Mouse (Mus musculus) frontal cortex, postnatal 10 days (tissue): ENCODE results near the gene Wnt4.

Experiments used
- DNase-seq, 2 experiments: peaks; one replicate each; pipeline ENCODE4 v3.0.0; 2022; ENCODE audit warnings: low spot score in 2 of 2, mixed read lengths in 1 of 2

Gene Wnt4

GRCm38 (mm10) chr4:137279346-137279745 lies 2.1 kb downstream of the Wnt4 start:
- DNase-seq: no peak

GRCm38 (mm10) chr4:137281273-137281672 lies 4.0 kb downstream of the Wnt4 start:
- no peak for DNase-seq

DNA sequence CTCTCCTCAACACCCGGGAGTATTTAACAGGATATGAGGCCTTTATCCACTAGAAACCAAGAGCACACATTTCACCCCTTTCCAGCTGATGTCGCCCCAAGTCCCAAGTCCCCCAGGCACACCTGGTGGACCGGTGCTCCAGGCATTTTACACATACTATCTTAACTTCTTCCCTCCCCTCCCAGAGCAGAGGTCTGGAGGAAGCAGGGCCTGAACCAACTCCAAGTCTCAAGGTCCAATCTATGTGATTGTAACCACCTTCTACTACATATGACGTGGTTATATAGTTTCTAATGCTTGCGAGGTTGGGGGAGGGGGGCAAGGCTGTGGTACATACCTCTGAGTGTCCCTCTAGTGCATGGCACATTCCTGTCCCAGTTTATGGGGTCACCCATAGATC lies 4.8 kb downstream of the Wnt4 start:
- DNase-seq: no peak

DNA sequence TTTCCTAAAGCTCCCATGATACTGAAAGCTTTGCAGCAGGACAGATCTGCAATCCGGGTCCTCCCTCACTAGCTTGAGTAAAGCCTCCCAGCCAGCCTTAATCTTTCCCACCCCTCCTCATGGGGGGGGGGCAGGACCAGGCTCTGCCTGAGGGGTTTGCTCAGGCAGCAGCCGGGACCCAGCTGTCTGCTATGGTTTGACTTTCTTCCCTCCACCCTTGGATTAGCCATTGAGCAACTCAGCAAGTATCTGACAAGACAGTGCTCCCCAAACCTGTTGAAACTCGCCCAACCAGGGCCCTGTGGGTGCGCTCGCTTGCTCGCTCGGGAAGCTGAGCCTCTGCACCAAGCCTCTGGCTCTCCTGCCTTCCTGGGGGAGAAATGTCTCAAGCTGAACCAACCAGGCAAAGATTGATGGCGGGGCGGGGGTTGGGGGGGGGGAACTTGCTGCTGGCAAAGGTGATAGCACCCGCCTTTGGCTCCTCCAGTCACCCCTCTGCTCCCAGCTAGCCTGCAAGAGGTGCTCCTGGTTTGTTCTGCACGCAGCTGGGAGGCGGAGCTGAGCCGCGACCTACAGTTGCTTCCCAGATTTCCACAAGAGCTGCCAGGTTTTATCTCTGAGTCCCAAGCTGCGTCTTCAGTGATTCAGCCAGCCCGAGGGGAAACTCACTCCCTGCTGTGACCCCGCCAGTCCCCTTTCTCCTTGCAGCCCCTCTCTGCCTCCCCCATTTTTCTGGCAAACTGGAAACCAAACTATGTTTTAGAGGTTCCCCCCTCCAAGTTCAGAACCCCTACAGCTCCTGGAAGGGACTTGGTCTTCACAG lies 5.5 kb downstream of the Wnt4 start:
- no peak for DNase-seq

DNA sequence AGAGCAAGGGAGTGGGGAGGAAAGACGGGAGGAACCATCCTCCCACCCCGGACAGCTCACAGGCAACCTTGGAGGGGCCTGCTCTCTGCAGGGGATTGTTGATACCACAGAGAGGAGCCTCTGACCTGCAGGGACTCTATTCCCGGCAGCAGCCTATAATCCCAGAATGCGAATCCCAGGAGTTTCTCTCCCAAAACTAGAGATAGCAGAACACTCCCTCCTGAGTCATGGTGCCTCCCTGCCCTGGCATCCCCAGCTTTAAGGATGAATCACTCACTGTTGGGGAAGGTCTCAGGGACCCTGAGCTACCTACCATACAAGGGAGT lies 6.1 kb downstream of the Wnt4 start:
- no peak for DNase-seq

DNA sequence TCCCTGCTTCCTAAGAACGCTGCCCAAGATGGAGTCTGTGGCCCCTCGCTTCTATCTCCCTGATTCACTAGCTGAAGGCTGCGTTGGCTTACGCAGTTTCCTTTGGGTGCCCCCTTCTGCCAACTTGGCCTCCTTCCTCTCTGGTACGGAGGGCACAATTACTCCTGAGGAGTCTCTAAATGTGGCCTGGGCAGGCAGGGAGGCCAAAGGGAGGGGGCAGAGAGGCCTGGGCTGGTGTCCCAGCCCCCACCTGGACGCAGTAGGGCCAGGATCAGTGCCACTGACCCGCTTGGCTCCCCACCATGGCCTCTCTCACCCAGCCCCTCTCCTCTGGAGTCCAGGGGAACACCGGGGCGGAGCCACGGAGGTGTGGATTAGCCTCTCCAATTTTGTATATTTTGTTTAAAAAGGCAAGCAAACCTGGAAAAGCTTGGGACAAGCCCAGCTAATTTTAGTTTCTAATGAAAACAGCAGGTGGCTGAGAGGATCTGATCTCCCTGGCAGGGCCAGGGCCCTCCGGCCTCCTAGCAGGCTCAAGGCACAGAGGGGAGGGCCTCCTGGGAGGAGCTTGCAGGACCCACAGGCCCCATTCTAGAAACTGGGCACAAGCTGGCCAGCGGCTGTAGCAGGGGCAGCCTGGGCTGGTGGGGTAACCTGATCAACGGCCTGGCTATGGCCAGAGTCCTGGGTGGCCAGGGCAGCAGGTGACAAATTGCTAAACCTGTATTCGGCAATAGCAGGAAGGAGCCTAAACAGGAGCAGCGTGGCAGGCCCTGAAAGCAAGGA lies 8.8 kb downstream of the Wnt4 start:
- DNase-seq: no peak

DNA sequence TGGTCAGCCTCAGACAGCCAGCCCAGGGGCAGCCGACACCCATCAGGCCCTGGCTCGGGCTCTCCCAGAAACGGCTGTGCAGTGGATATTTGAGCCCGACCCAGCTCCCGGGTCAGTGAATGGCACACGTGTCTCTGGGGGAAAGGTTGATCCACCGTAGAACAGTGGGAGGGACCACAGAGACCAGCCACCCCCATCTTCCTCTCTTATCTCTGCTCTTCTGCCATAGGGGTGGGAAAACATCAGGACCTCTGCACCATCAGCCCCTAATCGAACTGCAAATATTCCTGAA lies 9.3 kb downstream of the Wnt4 start:
- DNase-seq: no peak

GRCm38 (mm10) chr4:137287206-137287605 lies 9.9 kb downstream of the Wnt4 start:
- DNase-seq: no peak

- no peak for DNase-seq
Observed at GRCm38 (mm10) chr4:137287818-137288217, 10.5 kb downstream of the Wnt4 start.

GRCm38 (mm10) chr4:137289701-137290100 lies 12.4 kb downstream of the Wnt4 start:
- DNase-seq: no peak

- DNase-seq: no peak
Observed at GRCm38 (mm10) chr4:137290250-137290649, 13.0 kb downstream of the Wnt4 start.

GRCm38 (mm10) chr4:137292625-137293024 lies 15.3 kb downstream of the Wnt4 start:
- DNase-seq: no peak

GRCm38 (mm10) chr4:137294032-137294431 lies 16.7 kb downstream of the Wnt4 start:
- no peak for DNase-seq

- no peak for DNase-seq
Observed at GRCm38 (mm10) chr4:137294474-137294873, 17.2 kb downstream of the Wnt4 start.

GRCm38 (mm10) chr4:137294951-137295350 lies 17.7 kb downstream of the Wnt4 start:
- no peak for DNase-seq

DNA sequence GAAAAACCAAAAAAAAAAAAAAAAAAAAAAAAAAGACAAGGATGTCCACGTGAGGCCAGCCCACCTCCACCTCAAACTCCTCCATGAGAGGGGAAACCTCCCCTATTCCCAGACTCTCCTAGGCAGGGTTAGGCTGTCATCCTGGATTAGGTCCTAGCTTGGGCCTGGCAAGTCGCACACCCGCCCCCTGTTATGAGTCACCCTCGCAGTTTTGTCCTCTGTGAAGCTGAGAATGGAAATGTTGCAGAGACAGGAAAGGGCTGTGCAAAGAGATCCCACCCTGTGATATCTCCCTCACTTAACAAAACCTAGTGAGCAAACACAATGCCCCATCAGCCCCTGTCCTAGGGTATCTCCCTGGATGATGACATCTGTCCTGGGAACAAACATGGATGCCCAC lies 20.3 kb downstream of the Wnt4 start:
- DNase-seq: no peak

DNA sequence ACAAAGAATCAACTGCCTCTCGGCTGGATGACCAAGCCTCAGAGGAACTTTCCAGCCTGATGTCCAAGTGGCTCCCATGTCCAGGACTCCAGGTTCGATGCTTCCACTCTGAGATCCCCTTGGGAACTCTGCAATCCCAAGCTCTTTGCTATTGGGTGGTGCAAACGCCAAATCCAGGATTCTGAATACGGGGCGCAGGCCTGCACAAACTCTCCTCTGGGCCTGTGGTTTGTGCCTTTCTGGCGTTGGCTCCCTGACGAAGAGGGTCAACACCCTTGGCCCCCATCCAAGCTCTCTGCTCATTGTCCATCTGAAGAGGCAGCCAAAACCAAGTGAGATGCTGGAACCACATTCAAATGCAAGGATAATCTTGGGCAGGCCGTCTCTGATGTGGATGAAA lies 21.1 kb downstream of the Wnt4 start:
- no peak for DNase-seq

DNA sequence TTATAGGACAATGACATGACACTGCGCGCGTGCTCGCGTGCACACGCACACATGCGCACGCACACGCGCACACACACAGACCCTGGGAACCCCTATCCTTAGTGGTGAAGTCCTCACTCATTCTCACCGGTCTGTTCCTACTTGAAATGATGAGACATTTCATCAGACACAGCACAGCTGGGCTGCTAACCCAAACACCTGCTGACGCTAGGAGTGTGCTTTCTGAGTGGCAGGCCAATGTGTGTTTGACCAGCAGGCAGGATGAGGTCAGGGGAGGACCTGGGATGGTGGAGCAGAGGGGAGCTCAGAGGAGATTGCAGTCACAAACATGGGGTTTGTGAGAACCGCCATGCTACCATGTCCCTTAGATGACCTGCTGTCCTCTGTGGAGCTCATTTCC lies 22.9 kb downstream of the Wnt4 start:
- DNase-seq: no peak

GRCm38 (mm10) chr4:137301635-137302034 lies 24.3 kb downstream of the Wnt4 start:
- peak in 1 of 2 experiments; percentile 57 for DNase-seq

DNA sequence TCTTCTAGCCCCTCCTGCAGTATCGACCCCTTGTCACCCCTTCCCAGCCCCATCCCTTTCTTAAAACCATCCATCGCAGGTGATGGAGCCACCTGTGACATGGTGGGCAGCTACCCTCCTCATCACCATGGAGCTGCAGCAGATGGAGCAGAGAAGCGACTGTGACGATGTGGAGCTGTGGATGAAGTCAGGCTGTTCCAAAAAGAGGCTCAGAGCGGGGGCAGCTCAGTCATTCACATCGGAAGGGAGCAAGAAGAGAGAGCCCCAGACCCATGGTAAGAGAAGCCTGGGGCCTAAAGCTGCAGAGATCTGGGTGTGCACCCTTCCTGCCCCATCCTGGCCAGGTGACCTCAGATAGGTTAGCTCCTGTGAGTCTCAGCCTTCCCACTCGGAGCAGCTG lies 26.8 kb downstream of the Wnt4 start:
- no peak for DNase-seq

GRCm38 (mm10) chr4:137305066-137305465 lies 27.8 kb downstream of the Wnt4 start:
- no peak for DNase-seq

- no peak for DNase-seq
Observed at GRCm38 (mm10) chr4:137305831-137306576, 28.7 kb downstream of the Wnt4 start.

- DNase-seq: no peak
Observed at GRCm38 (mm10) chr4:137306577-137306888, 29.2 kb downstream of the Wnt4 start.
